In the genomic region with DNA sequence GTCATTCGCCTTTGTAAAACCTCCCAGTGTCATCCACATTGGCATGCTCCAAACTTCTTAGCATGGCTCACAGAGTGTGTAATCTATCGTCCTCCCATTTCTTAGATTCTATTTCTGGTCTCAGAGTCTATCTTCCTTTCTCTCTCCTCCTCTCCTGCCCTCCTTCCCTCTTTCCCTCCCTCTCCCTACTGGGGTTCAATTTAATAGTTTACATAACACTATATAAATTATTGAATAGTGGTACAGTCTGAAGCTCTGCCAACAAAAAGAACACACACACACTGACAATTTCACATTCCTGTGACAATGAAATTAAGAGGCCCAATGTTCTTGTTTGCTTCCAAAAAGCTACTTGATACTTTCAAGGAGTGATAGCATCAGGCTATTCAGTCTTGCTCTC, we compare ENCODE assay signal across 14 mouse cellular contexts.
"Had no signal": no experiment of that assay in that cellular context is flagged by ENCODE, and none has a peak within 500 bp of the region (broad histone marks: within the 10 kb centered on the region; RNA-seq: fewer than 3 reads in every experiment).

No protein-coding gene starts in this region.

- H3K36me3 ChIP-seq: intestine, embryonic 15.5 days; kidney, embryonic 15.5 days; liver, embryonic 13.5 days; midbrain, embryonic 12.5 days had no signal

- H3K4me1 ChIP-seq: intestine, embryonic 15.5 days; kidney, embryonic 15.5 days; liver, embryonic 13.5 days; midbrain, embryonic 12.5 days had no signal

- H3K9ac ChIP-seq: intestine, embryonic 15.5 days; kidney, embryonic 15.5 days; liver, embryonic 13.5 days; midbrain, embryonic 12.5 days had no signal

- DNase-seq: kidney, adult 11 months; kidney, adult 8-10 months; kidney, postnatal 10 days; kidney, postnatal 36 days; layer of hippocampus, postnatal 36 days; liver, embryonic 13.5 days; lung, postnatal 4 days; thymus, adult 18-20 months; thymus, postnatal 36 days had no signal

- H3K4me2 ChIP-seq: intestine, embryonic 15.5 days; kidney, embryonic 15.5 days; liver, embryonic 13.5 days; midbrain, embryonic 12.5 days had no signal

- H3K4me3 ChIP-seq: intestine, embryonic 15.5 days; kidney, embryonic 15.5 days; left cerebral cortex, adult 2 months; liver, embryonic 13.5 days; midbrain, embryonic 12.5 days had no signal

- ATAC-seq: intestine, embryonic 15.5 days; lung, postnatal 0 days had no signal

- H3K9me3 ChIP-seq: intestine, embryonic 15.5 days; kidney, embryonic 15.5 days; liver, embryonic 13.5 days; midbrain, embryonic 12.5 days had no signal

- H3K27me3 ChIP-seq: intestine, embryonic 15.5 days; kidney, embryonic 15.5 days; liver, embryonic 13.5 days had no signal

- H3K27ac ChIP-seq: intestine, embryonic 15.5 days; kidney, embryonic 15.5 days; left cerebral cortex, adult 2 months; liver, embryonic 13.5 days; midbrain, embryonic 12.5 days had no signal
